Comparison of ENCODE assay signal across 8 mouse cellular contexts in genomic region chr1:43444531-43444930, GRCm38 (mm10). TPM values are rescaled to one million over a fixed set of nuclear protein-coding genes. Genes with fewer than 3 reads are reported as not detected.
DNase-seq lines count a peak whose midpoint lies in the region; ATAC-seq and TF ChIP-seq lines count a peak whose summit lies in the region.

Gene Nck2 (plus strand): TSS chr1:43444579.

- H3K9ac ChIP-seq in kidney, postnatal 0 days (ENCODE audit: low read depth, low read length) = peak within 1 kb of the TSS; percentile 95
- peak within 1 kb of the TSS; percentile 96 for H3K9ac ChIP-seq in lung, embryonic 16.5 days (ENCODE audit: low read length)

- H3K4me1 ChIP-seq in kidney, postnatal 0 days (replicated peaks; ENCODE audit: insufficient read depth, low read length) = peaks cover 13% of the 10 kb centered on the region
- H3K4me1 ChIP-seq in lung, embryonic 16.5 days (replicated peaks; ENCODE audit: control insufficient read depth, insufficient read depth, low read length) = peaks cover 29% of the 10 kb centered on the region

- no peaks in the 10 kb centered on the region for H3K36me3 ChIP-seq in kidney, postnatal 0 days (ENCODE audit: insufficient read depth, low read length)
- H3K36me3 ChIP-seq in lung, embryonic 16.5 days (ENCODE audit: control insufficient read depth, insufficient read depth, low read length) = no peaks in the 10 kb centered on the region

- 17% methylated on average over 9 of the region's 9 CpGs for WGBS in kidney, postnatal 0 days
- 16% methylated on average over 9 of the region's 9 CpGs for WGBS in lung, embryonic 16.5 days

- peak within 1 kb of the TSS; percentile 97 for H3K4me3 ChIP-seq in kidney, postnatal 0 days (replicated peaks; ENCODE audit: low read depth, low read length)
- H3K4me3 ChIP-seq in lung, embryonic 16.5 days (ENCODE audit: low read length) = peak within 1 kb of the TSS; percentile 97

- ATAC-seq in granulocyte monocyte progenitor cell, adult 5-6 weeks (replicated peaks; ENCODE audit: poor library complexity, severe bottlenecking) = no peak
- ATAC-seq in kidney, postnatal 0 days (replicated peaks; ENCODE audit: low FRiP score, low read depth) = no peak
- ATAC-seq in lung, embryonic 16.5 days (ENCODE audit: low read depth) = no peak

- no peaks in the 10 kb centered on the region for H3K27me3 ChIP-seq in kidney, postnatal 0 days (ENCODE audit: insufficient read depth, low read length)
- H3K27me3 ChIP-seq in lung, embryonic 16.5 days (ENCODE audit: control insufficient read depth, insufficient read depth, low read depth, low read length) = no peaks in the 10 kb centered on the region

- no peak for TF ChIP-seq CTCF in kidney, postnatal 0 days (IDR thresholded peaks at IDR 0.05; ENCODE audit: low read depth)

- H3K9me3 ChIP-seq in kidney, postnatal 0 days (replicated peaks; ENCODE audit: low read length) = no peaks in the 10 kb centered on the region
- H3K9me3 ChIP-seq in lung, embryonic 16.5 days (ENCODE audit: control insufficient read depth, low read length) = no peaks in the 10 kb centered on the region

- peak within 1 kb of the TSS; percentile 68 for H3K4me2 ChIP-seq in kidney, postnatal 0 days (ENCODE audit: low read length)
- peak within 1 kb of the TSS; percentile 92 for H3K4me2 ChIP-seq in lung, embryonic 16.5 days (ENCODE audit: low read depth, low read length)

- peak within 1 kb of the TSS; percentile 97 for H3K27ac ChIP-seq in kidney, postnatal 0 days
- H3K27ac ChIP-seq in lung, embryonic 16.5 days (ENCODE audit: low read length) = peak within 1 kb of the TSS; percentile 92

- DNase-seq in heart, adult 11 months = peak; percentile 77
- no peak for DNase-seq in heart, adult 9 months (ENCODE audit: low spot score in 2 of 2)
- no peak for DNase-seq in adrenal gland, postnatal 4 days (ENCODE audit: low spot score in 2 of 2)
- no peak for DNase-seq in kidney, postnatal 0 days (ENCODE audit: low spot score)
- peak; percentile 63 for DNase-seq in yolk sac, embryonic 10.5 days (ENCODE audit: low spot score)
- DNase-seq in spleen, postnatal 14 days (ENCODE audit: low spot score in 2 of 2) = no peak

RNA-seq across cellular contexts. Expression of gene Nck2, which starts in this region (rescaled TPM):
- total RNA-seq in adrenal gland, postnatal 4 days (2021) = 10 to 100 TPM; 38.6 to 46.3 TPM
- 14.8 and 23.3 TPM in 2 replicates for total RNA-seq in granulocyte monocyte progenitor cell, adult 5-6 weeks (2014; fragmentation: Nextera tagmentation)
- 11.9 and 13.1 TPM in 2 replicates for total RNA-seq in granulocyte monocyte progenitor cell, adult 5-6 weeks (2017)
- 41.8 and 43.0 TPM in 2 replicates for polyA plus RNA-seq in kidney, postnatal 0 days (2015; fragmentation: Nextera tagmentation; extraction: Ambion mirVana)
- 41.6 and 43.4 TPM in 2 replicates for polyA plus RNA-seq in lung, embryonic 16.5 days (2015; fragmentation: Nextera tagmentation; extraction: Ambion mirVana)

Comparison
In these comparisons a context has a peak if more than half of its experiments do, and no peak if none do; other contexts are left out.
1. DNase-seq: peak in heart, adult 11 months (single experiment) and yolk sac, embryonic 10.5 days (single experiment); none in heart, adult 9 months (0 of 2), adrenal gland, postnatal 4 days (0 of 2), kidney, postnatal 0 days (single experiment) and spleen, postnatal 14 days (0 of 2).